Mouse (Mus musculus) fat pad, adult 2 months (tissue): Measurements from ENCODE around the gene Pgm1.

ENCODE experiments used
- DNase-seq: peaks from one replicate; pipeline ENCODE4 v3.0.0-alpha.2; 2011; ENCODE audit warnings: low read depth, low spot score; ENCODE audit errors: extremely low read depth

Pgm1 gene

DNA sequence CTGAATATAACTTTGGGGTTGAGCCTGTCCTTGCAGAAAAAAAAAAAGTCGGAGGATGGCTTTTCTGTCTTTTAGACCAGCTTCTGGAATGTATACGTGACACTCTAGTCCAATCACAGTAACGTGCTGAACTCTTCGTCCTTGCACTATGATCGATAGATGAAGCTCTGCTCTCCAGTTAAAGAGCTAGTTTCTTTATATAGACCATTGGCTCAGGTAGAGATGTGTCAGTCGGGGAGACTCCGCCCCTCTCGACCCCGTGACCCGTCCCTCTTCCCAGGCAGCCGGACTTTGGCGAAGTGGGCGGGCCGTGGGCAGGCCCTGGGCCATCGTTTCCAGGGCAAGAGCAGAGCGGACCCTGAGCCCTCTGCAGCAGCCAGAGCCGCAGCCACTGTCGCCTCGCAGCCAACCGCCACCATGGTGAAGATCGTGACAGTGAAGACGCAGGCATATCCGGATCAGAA, at the start of gene Pgm1:
TSS of gene Pgm1 (plus strand) at position 266 of the 464 bp plus-strand sequence.
- no peak for DNase-seq

- no peak for DNase-seq
Measured at GRCm38 (mm10) chr4:99881882-99882281, 47.3 kb upstream of the Pgm1 start.

- no peak for DNase-seq
Measured at GRCm38 (mm10) chr4:99882405-99882804, 46.8 kb upstream of the Pgm1 start.

DNA sequence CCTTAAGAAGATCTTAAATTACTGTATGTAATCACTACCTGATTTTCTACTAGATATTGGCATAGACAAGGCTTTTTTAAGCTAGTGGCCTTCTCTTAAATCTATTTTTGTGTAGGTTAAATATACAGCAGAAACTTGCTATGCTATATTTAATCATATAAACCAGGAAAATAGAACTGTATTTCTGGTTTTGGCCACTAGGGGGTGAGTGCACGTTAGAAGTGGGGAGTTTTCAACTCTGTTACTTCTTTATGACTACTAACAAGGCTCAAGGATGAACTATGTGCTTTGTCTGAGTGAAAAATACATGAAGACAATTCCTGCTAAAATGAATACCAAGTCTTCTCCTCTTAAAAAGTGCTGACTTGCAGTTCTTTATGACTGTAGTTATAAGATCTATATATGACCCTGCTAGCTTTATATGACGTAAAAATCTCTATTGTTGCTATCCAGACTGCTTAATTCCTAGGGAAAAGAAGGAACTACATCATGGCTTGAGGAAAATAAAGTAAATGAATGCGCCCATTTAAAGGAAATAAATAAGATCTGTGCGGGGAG, 15.2 kb upstream of the Pgm1 start:
- no peak for DNase-seq

- no peak for DNase-seq
Measured at GRCm38 (mm10) chr4:99926380-99926779, 2.8 kb upstream of the Pgm1 start.

DNA sequence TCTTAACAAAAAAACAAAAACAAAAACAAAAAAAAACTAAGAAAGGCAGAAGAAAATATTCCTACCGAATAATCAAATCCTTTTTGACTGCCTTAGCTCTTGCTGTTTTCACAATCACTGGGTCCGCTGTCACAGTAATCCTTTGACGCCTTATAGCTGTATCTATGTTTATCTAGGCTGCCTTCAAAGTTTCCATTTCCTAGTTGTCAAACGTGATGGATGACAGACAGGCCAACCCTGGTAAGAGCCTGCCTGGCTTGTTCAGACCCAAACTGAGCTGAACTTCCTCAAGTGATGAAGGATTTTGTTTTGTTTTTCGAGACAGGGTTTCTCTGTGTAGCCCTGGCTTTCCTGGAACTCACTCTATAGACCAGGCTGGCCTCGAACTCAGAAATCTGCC, 693 bp upstream of the Pgm1 start:
- DNase-seq, result no peak

DNA sequence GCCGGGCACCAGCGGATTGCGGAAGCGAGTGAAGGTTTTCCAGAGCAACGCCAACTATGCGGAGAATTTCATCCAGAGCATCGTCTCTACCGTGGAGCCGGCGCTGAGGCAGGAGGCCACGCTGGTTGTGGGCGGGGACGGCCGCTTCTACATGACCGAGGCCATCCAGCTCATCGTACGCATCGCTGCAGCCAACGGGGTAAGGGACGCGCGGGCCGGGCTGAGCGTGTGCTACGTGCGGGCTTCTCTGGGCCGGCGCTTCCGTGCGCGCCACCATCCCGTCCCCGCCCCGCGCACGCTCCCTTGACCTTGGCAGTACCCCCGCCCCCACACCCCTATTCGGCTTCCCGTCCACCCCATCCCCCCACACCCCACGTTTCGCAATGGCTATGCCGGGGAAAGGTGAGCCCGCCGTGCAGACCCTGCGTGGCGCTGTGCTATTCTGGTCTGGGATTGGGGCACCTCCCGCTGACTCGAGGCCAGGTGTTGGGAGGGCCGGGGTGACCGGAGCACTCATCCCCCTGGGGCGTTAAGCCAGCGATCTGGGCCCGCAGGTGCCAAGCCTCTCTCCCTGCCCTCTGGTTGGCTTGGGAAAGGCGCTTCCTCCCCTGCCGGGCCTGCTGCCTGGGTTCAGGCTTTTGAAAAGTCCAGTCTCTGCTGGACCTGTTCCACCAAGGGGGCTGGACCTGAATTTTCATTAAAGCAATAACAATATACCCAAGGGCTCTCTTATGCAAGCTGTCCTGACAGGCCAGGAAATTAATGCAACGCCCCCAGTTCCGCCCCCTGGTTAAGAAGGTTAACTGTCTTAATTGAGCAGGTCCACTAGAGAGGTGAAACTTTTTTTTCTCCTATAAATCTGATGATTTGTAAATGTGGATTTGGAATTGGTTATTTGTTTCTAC, 651 bp downstream of the Pgm1 start, which contains the start of gene Itgb3bp:
TSS of gene Itgb3bp (minus strand) at position 201 of the 905 bp plus-strand sequence.
- peak; percentile 85 for DNase-seq

GRCm38 (mm10) chr4:99930518-99931239, 1.5 kb downstream of the Pgm1 start:
- DNase-seq, result no peak

- no peak for DNase-seq
Measured at GRCm38 (mm10) chr4:99931240-99931580, 2.0 kb downstream of the Pgm1 start.

DNA sequence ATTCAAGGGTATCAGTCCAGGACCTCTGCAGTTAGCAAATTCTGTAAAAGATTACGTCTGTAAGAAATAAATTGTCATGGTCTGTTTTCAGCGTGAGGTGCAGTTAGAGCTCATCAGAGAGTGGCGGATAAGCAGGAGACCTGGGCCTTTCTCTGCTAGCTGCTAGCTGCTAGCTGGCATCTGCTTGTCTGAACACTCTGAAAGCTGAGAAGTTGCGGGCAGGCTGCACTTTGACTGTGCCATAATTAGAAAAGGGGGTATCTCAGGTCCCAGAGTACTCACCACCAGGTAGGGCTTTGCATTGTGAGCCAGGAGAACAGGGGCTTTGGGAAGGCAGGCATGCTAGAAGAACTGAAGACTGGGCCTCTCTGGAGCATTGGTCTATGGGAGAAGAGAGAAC, 2.6 kb downstream of the Pgm1 start:
- DNase-seq, result no peak

DNA sequence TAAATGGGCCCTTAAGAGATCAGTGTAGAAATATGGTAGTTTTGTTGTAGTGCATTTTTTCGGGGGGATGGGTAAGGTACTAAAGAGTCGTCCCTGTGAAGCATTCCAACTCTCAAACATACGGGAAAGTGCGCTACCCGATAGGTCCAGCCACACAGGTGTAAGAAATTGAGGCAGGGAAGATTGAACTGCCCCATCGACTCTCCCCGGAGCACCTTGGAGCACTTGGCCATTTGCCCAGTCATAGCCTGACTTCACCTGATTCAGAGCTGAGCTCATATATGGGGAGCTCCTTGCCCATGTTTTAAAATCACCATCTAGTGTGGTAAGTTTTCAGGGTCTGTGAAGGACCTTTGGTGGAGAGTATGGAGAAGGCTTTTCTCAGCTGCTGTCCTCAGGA, 5.6 kb downstream of the Pgm1 start:
- DNase-seq, result no peak

DNA sequence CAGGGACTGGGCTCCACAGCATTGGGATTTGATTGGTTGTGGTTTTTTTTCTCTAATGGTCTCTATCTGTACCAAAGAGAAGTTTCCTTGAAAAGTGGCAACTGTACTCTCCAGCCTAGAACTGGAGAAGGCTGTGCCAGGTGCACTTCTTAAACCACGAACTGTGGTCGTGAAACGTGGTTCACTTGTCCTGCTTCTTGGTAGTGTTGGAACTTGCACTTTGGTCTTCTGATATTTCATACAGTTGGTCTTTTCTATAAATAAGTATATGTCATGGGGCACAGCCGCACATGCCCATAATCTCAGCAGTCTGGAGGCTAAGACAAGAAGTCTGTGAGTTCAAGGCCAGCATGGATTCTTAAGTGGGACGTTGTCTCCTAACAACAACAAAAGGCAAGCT, 7.1 kb downstream of the Pgm1 start:
- DNase-seq, result no peak

DNA sequence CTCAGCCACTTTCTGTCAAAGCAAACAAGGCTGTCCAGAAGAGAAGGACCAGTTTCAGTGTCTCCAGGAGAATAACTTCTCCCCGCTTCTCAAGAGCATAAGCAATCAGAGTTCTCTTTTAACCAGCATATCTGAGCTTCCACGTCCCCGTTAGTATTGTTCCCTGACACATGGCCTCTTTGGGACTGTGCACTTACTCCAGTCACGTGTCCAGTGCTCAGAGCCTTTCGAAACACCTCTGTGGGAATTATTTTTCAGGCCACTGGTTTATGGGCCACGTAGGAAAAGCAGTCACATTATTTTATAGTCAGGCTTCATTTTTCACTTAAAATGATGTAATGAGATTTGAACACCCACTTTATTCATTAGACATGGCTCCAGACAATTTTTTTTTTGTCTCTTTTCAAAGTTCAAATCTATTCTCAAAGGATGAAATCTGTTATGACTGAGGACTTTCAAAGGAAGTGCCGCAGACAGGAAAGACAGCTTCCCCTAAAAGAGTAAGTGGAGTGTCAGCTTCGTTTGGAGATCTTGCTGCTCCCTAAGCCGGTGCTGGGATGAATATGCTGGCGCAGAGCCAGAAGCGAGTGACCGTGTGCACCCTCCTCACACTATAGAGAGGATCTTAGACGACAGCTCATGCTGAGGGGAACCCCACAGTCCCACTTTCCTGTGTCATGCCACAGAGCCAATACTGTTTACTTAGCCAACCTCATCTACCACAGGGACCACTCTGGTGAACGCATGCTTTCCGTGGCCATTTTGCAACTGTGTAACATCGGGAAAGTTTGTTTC, 10.7 kb downstream of the Pgm1 start:
- no peak for DNase-seq

GRCm38 (mm10) chr4:99941655-99942414, 12.6 kb downstream of the Pgm1 start:
- no peak for DNase-seq

- no peak for DNase-seq
Measured at GRCm38 (mm10) chr4:99944606-99945005, 15.4 kb downstream of the Pgm1 start.

- no peak for DNase-seq
Measured at GRCm38 (mm10) chr4:99945011-99945410, 15.8 kb downstream of the Pgm1 start.

- no peak for DNase-seq
Measured at GRCm38 (mm10) chr4:99946516-99946915, 17.3 kb downstream of the Pgm1 start.

DNA sequence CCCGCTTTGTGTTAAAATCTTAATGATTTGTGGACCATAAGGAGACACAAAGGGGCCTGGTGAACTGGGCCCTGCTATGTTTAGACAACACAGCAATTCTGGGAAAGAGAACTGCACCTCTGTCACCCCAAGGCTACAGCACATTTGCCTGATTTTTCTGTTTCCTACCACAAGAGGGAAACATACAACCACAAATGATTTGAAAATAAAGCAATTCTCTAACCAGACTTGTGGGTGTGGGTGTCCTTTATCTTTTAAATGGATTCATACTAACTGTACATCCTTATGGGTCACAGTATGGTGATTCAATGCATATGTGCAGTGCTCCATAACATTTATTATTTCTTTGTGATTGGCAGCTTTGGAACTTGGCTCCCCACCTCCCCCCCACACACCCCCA, 18.0 kb downstream of the Pgm1 start:
- DNase-seq, result no peak

DNA sequence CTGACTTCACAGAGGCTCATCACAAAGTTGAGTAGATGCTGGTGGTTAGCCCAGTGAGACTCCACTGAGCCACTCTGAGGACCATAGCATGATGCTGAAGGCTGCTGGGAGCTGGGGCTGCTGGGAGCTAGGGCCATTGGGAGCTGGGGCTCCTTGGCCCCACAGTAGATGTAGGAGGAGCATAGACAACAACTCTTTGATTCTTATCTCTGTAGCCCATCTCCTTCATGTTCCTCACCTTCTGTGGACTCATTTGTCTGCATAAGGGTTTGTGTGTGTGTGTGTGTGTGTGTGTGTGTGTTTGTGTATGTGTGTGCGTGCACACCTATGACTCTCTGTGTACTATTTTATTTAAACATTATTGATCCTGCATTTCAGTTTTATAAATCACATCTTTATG, 18.7 kb downstream of the Pgm1 start:
- no peak for DNase-seq

DNA sequence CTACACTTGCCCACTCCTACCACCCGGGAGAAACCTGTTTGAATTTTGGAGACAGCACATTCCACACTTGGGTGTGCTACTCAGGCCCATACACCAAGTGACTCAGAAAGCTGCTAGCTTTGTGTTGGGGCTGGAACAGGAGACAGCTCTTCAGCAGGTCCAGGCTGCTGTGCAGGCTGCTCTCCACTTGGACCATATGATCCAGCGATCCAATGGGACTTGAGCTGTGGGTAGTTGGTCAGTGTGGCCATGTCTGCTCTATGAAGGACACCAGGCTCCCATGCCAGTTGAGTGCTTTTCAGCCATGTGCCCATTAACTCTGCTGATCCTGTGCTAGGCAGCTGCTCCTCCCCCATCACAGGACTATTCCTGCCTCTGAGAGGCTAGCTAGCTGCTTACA, 24.7 kb downstream of the Pgm1 start:
- DNase-seq, result no peak
